Mouse (Mus musculus) CH12F3 (cell line): ENCODE results near the gene Gucy1b1.

Source experiments
- in situ Hi-C: fragments of 300-500 bp; cut with MboI; formaldehyde crosslinking; loops from 2 replicates; pipeline ENCODE4 v1.14.3; 2020; ENCODE audit warnings: low sequenced_read_pairs

Gucy1b1 gene

GRCm38 (mm10) chr3:82036262-82037044 is 38.0 kb downstream of the Gucy1b1 start:
- in situ Hi-C loops: loop anchor here (25.0 kb wide), 1 partner anchor 826 kb away; no protein-coding TSS in a partner anchor

GRCm38 (mm10) chr3:82030008-82030748 is 44.3 kb downstream of the Gucy1b1 start:
- in situ Hi-C loops: loop anchor here (25.0 kb wide), 1 partner anchor 832 kb away; no protein-coding TSS in a partner anchor

- in situ Hi-C loops: loop anchor here (25.0 kb wide), 1 partner anchor 833 kb away; no protein-coding TSS in a partner anchor
Measured at GRCm38 (mm10) chr3:82029229-82029628, 45.3 kb downstream of the Gucy1b1 start.

- in situ Hi-C loops: loop anchor here (25.0 kb wide), 1 partner anchor 835 kb away; no protein-coding TSS in a partner anchor
Measured at GRCm38 (mm10) chr3:82027286-82027685, 47.2 kb downstream of the Gucy1b1 start.

- in situ Hi-C loops: no loop called here
Measured at GRCm38 (mm10) chr3:82023065-82023464, 51.4 kb downstream of the Gucy1b1 start.

GRCm38 (mm10) chr3:82022421-82022920 is 52.0 kb downstream of the Gucy1b1 start:
- in situ Hi-C loops: no loop called here

GRCm38 (mm10) chr3:82014148-82014703 is 60.3 kb downstream of the Gucy1b1 start:
- in situ Hi-C loops: no loop called here

- in situ Hi-C loops: no loop called here
Measured at GRCm38 (mm10) chr3:82007002-82007401, 67.5 kb downstream of the Gucy1b1 start.

- in situ Hi-C loops: no loop called here
Measured at GRCm38 (mm10) chr3:81995988-81996387, 78.5 kb downstream of the Gucy1b1 start.

- in situ Hi-C loops: no loop called here
Measured at GRCm38 (mm10) chr3:81995371-81995770, 79.1 kb downstream of the Gucy1b1 start.

- in situ Hi-C loops: no loop called here
Measured at GRCm38 (mm10) chr3:81990531-81990930, 84.0 kb downstream of the Gucy1b1 start.

- in situ Hi-C loops: no loop called here
Measured at GRCm38 (mm10) chr3:81989692-81990141, 84.8 kb downstream of the Gucy1b1 start.

GRCm38 (mm10) chr3:81987628-81988027 is 86.9 kb downstream of the Gucy1b1 start:
- in situ Hi-C loops: no loop called here

GRCm38 (mm10) chr3:81986103-81986502 is 88.4 kb downstream of the Gucy1b1 start:
- in situ Hi-C loops: no loop called here

GRCm38 (mm10) chr3:81985100-81985499 is 89.4 kb downstream of the Gucy1b1 start:
- in situ Hi-C loops: no loop called here

GRCm38 (mm10) chr3:81983120-81983895 is 91.2 kb downstream of the Gucy1b1 start:
- in situ Hi-C loops: no loop called here
